Mouse (Mus musculus): ENCODE results near the gene Kansl2. TPM values are rescaled to one million over a fixed set of nuclear protein-coding genes. Genes with fewer than 3 reads are reported as not detected.

Gene Kansl2
- total and polyA plus RNA-seq, 2 experiments from 2014 or later = 53.3 to 95.1 TPM

- no peaks in the 10 kb centered on the region for H3K9me3 ChIP-seq (ENCODE audit: low read length)
- H3K4me1 ChIP-seq (ENCODE audit: insufficient read depth, low read length) = no peaks in the 10 kb centered on the region
- peaks cover 13% of the 10 kb centered on the region; the same call in 1 of the 2 replicates for H3K36me3 ChIP-seq (ENCODE audit: insufficient read depth, low read length)
- 93% methylated on average over 5 of the region's 5 CpGs for WGBS
- ATAC-seq (no peak), DNase-seq (ENCODE audit: low spot score) (no peak)
- H3K4me2 ChIP-seq (ENCODE audit: low read depth, low read length) = no peak overlapping the region
- no peak overlapping the region for H3K4me3 ChIP-seq (ENCODE audit: low read length)
- H3K9ac ChIP-seq (replicated peaks; ENCODE audit: low read length) = no peak overlapping the region
- TF ChIP-seq CTCF (IDR thresholded peaks at IDR 0.05; ENCODE audit: low read depth) = no peak
- H3K27ac ChIP-seq = no peak overlapping the region
- no peaks in the 10 kb centered on the region for H3K27me3 ChIP-seq (ENCODE audit: insufficient read depth, low read length)
These were observed 23.1 kb upstream of the Kansl2 start for GRCm38 (mm10) chr15:98557186-98557585.

GRCm38 (mm10) chr15:98555881-98556280 lies 21.8 kb upstream of the Kansl2 start:
- no peak for TF ChIP-seq CTCF (IDR thresholded peaks at IDR 0.05; ENCODE audit: low read depth)
- Histone ChIP-seq H3K4me3 (ENCODE audit: low read length) (no peak overlapping the region), H3K9me3 (ENCODE audit: low read length) (no peaks in the 10 kb centered on the region), H3K27ac (no peak overlapping the region), H3K4me1 (ENCODE audit: insufficient read depth, low read length) (no peaks in the 10 kb centered on the region), H3K9ac (replicated peaks; ENCODE audit: low read length) (no peak overlapping the region), H3K4me2 (ENCODE audit: low read depth, low read length) (no peak overlapping the region), H3K27me3 (ENCODE audit: insufficient read depth, low read length) (no peaks in the 10 kb centered on the region), H3K36me3 (ENCODE audit: insufficient read depth, low read length) (peaks cover 21% of the 10 kb centered on the region)
- DNase-seq (ENCODE audit: low spot score) (no peak), ATAC-seq (no peak)
- 83% methylated on average over 4 of the region's 4 CpGs for WGBS

GRCm38 (mm10) chr15:98552758-98553157 lies 18.7 kb upstream of the Kansl2 start:
- WGBS = 89% methylated on average over 2 of the region's 2 CpGs
- H3K4me3 ChIP-seq (ENCODE audit: low read length) = no peak overlapping the region
- no peaks in the 10 kb centered on the region for H3K4me1 ChIP-seq (ENCODE audit: insufficient read depth, low read length)
- no peak overlapping the region for H3K9ac ChIP-seq (replicated peaks; ENCODE audit: low read length)
- H3K27me3 ChIP-seq (ENCODE audit: insufficient read depth, low read length) = no peaks in the 10 kb centered on the region
- no peak for TF ChIP-seq CTCF (IDR thresholded peaks at IDR 0.05; ENCODE audit: low read depth)
- DNase-seq (ENCODE audit: low spot score) (no peak), ATAC-seq (no peak)
- no peak overlapping the region for H3K4me2 ChIP-seq (ENCODE audit: low read depth, low read length)
- H3K27ac ChIP-seq = no peak overlapping the region
- H3K36me3 ChIP-seq (ENCODE audit: insufficient read depth, low read length) = peaks cover 24% of the 10 kb centered on the region
- H3K9me3 ChIP-seq (ENCODE audit: low read length) = no peaks in the 10 kb centered on the region

- TF ChIP-seq CTCF (IDR thresholded peaks at IDR 0.05; ENCODE audit: low read depth) = no peak
- Histone ChIP-seq H3K4me2 (ENCODE audit: low read depth, low read length) (no peak overlapping the region), H3K27ac (no peak overlapping the region), H3K27me3 (ENCODE audit: insufficient read depth, low read length) (no peaks in the 10 kb centered on the region), H3K36me3 (ENCODE audit: insufficient read depth, low read length) (peaks cover 55% of the 10 kb centered on the region), H3K4me3 (ENCODE audit: low read length) (no peak overlapping the region), H3K9me3 (ENCODE audit: low read length) (no peaks in the 10 kb centered on the region), H3K9ac (replicated peaks; ENCODE audit: low read length) (no peak overlapping the region), H3K4me1 (ENCODE audit: insufficient read depth, low read length) (no peaks in the 10 kb centered on the region)
- ATAC-seq (no peak), DNase-seq (ENCODE audit: low spot score) (no peak)
- WGBS = 91% methylated on average over 5 of the region's 5 CpGs
These were observed 12.8 kb upstream of the Kansl2 start for GRCm38 (mm10) chr15:98546843-98547242.

GRCm38 (mm10) chr15:98545151-98545550 lies 11.1 kb upstream of the Kansl2 start:
- H3K9ac ChIP-seq (replicated peaks; ENCODE audit: low read length) = no peak overlapping the region
- no peak for TF ChIP-seq CTCF (IDR thresholded peaks at IDR 0.05; ENCODE audit: low read depth)
- WGBS = 95% methylated on average over 3 of the region's 3 CpGs
- no peak overlapping the region for H3K4me2 ChIP-seq (ENCODE audit: low read depth, low read length)
- H3K4me3 ChIP-seq (ENCODE audit: low read length) = no peak overlapping the region
- ATAC-seq (no peak), DNase-seq (ENCODE audit: low spot score) (no peak)
- peaks cover 47% of the 10 kb centered on the region for H3K36me3 ChIP-seq (ENCODE audit: insufficient read depth, low read length)
- H3K27ac ChIP-seq = no peak overlapping the region
- H3K9me3 ChIP-seq (ENCODE audit: low read length) = no peaks in the 10 kb centered on the region
- no peaks in the 10 kb centered on the region for H3K27me3 ChIP-seq (ENCODE audit: insufficient read depth, low read length)
- H3K4me1 ChIP-seq (ENCODE audit: insufficient read depth, low read length) = no peaks in the 10 kb centered on the region

GRCm38 (mm10) chr15:98543341-98543740 lies 9.3 kb upstream of the Kansl2 start:
- peaks cover 49% of the 10 kb centered on the region for H3K36me3 ChIP-seq (ENCODE audit: insufficient read depth, low read length)

GRCm38 (mm10) chr15:98541064-98541463 lies 7.0 kb upstream of the Kansl2 start:
- H3K27me3 ChIP-seq (ENCODE audit: insufficient read depth, low read length) = no peaks in the 10 kb centered on the region
- no peak overlapping the region for H3K4me2 ChIP-seq (ENCODE audit: low read depth, low read length)
- peaks cover 44% of the 10 kb centered on the region for H3K36me3 ChIP-seq (ENCODE audit: insufficient read depth, low read length)
- no peaks in the 10 kb centered on the region for H3K4me1 ChIP-seq (ENCODE audit: insufficient read depth, low read length)
- no peak overlapping the region for H3K9ac ChIP-seq (replicated peaks; ENCODE audit: low read length)
- 85% methylated on average over 6 of the region's 6 CpGs for WGBS
- no peak overlapping the region for H3K4me3 ChIP-seq (ENCODE audit: low read length)
- no peak overlapping the region for H3K27ac ChIP-seq
- DNase-seq (ENCODE audit: low spot score) (no peak), ATAC-seq (no peak)
- no peak for TF ChIP-seq CTCF (IDR thresholded peaks at IDR 0.05; ENCODE audit: low read depth)
- no peaks in the 10 kb centered on the region for H3K9me3 ChIP-seq (ENCODE audit: low read length)

More at GRCm38 (mm10) chr15:98543341-98543740, 9.3 kb upstream of the Kansl2 start:
- no peak for TF ChIP-seq CTCF (IDR thresholded peaks at IDR 0.05; ENCODE audit: low read depth)
- no peak overlapping the region for H3K4me2 ChIP-seq (ENCODE audit: low read depth, low read length)
- H3K9ac ChIP-seq (replicated peaks; ENCODE audit: low read length) = no peak overlapping the region
- H3K27me3 ChIP-seq (ENCODE audit: insufficient read depth, low read length) = no peaks in the 10 kb centered on the region
- no peaks in the 10 kb centered on the region for H3K9me3 ChIP-seq (ENCODE audit: low read length)
- DNase-seq (ENCODE audit: low spot score) (no peak), ATAC-seq (no peak)
- no peak overlapping the region for H3K4me3 ChIP-seq (ENCODE audit: low read length)
- 87% methylated on average over 4 of the region's 4 CpGs for WGBS
- H3K4me1 ChIP-seq (ENCODE audit: insufficient read depth, low read length) = no peaks in the 10 kb centered on the region
- no peak overlapping the region for H3K27ac ChIP-seq

Measured in hindbrain, postnatal 0 days (tissue).